ENCODE assay signal across 17 mouse cellular contexts in genomic region chr13:39392589-39392988, GRCm38 (mm10).
"Had no signal": no experiment of that assay in that cellular context is flagged by ENCODE, and none has a peak within 500 bp of the region (broad histone marks: within the 10 kb centered on the region; RNA-seq: fewer than 3 reads in every experiment).

No protein-coding gene starts in this region.

- DNase-seq: layer of hippocampus, postnatal 36 days; liver, embryonic 13.5 days; lung, embryonic 14.5 days; right cerebral cortex, adult 18-20 months; right cerebral cortex, postnatal 25 days; spleen, adult 18-20 months; thymus, postnatal 25 days had no signal

- H3K36me3 ChIP-seq: liver, embryonic 13.5 days; midbrain, embryonic 12.5 days; midbrain, embryonic 15.5 days; neural tube, embryonic 12.5 days; neural tube, embryonic 15.5 days; stomach, embryonic 15.5 days had no signal

- H3K27ac ChIP-seq: layer of hippocampus, adult 2 months; left cerebral cortex, adult 2 months; liver, embryonic 13.5 days; macrophage; midbrain, embryonic 12.5 days; midbrain, embryonic 15.5 days; neural tube, embryonic 12.5 days; neural tube, embryonic 15.5 days; stomach, embryonic 15.5 days had no signal

- H3K9me3 ChIP-seq: liver, embryonic 13.5 days; midbrain, embryonic 12.5 days; midbrain, embryonic 15.5 days; neural tube, embryonic 12.5 days; neural tube, embryonic 15.5 days; stomach, embryonic 15.5 days had no signal

- ATAC-seq: intestine, embryonic 16.5 days; lung, postnatal 0 days; midbrain, embryonic 15.5 days had no signal

- H3K4me3 ChIP-seq: layer of hippocampus, adult 2 months; left cerebral cortex, adult 2 months; liver, embryonic 13.5 days; midbrain, embryonic 12.5 days; midbrain, embryonic 15.5 days; neural tube, embryonic 12.5 days; neural tube, embryonic 15.5 days; stomach, embryonic 15.5 days had no signal

- H3K4me2 ChIP-seq: liver, embryonic 13.5 days; lung, embryonic 14.5 days; midbrain, embryonic 12.5 days; midbrain, embryonic 15.5 days; neural tube, embryonic 12.5 days; neural tube, embryonic 15.5 days; stomach, embryonic 15.5 days had no signal

- H3K9ac ChIP-seq: liver, embryonic 13.5 days; lung, embryonic 14.5 days; midbrain, embryonic 12.5 days; midbrain, embryonic 15.5 days; neural tube, embryonic 12.5 days; neural tube, embryonic 15.5 days; stomach, embryonic 15.5 days had no signal

- H3K27me3 ChIP-seq: liver, embryonic 13.5 days; midbrain, embryonic 12.5 days; midbrain, embryonic 15.5 days; neural tube, embryonic 12.5 days; neural tube, embryonic 15.5 days; stomach, embryonic 15.5 days had no signal

- H3K4me1 ChIP-seq: liver, embryonic 13.5 days; midbrain, embryonic 12.5 days; midbrain, embryonic 15.5 days; neural tube, embryonic 12.5 days; neural tube, embryonic 15.5 days; stomach, embryonic 15.5 days had no signal
